Mouse (Mus musculus): ENCODE data around the gene Nat10. TPM values are rescaled to one million over a fixed set of nuclear protein-coding genes. Genes with fewer than 3 reads are reported as not detected.

Gene Nat10
- polyA plus RNA-seq, 1 experiment from 2014 or later: 19.3 TPM

DNA sequence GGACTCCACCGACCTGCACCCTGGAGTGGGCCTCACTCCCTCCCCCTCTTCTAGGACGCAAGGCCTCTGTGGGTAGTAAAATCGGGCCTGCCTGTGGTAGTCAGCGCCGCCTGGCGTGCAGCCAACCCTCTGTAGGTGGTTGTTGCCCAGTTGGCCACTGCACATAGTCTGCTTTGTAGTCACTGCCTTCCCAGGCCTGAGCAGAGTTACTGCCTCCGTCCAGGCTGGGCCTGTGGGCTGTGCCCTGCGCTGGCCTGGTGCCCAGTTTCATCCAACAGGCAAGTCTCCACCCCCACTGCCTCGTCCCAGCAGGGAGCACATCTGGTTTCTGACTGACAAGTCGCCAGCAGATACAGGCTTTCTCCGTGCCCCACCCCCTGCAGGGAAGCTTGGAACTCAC, 54.8 kb downstream of the Nat10 start:
- WGBS: 26% methylated on average over 10 of the region's 11 CpGs
- Histone ChIP-seq H3K4me3 (ENCODE audit: low read length) (no peak overlapping the region), H3K4me1 (ENCODE audit: control insufficient read depth, insufficient read depth, low read depth, low read length) (peaks cover 12% of the 10 kb centered on the region), H3K36me3 (ENCODE audit: control insufficient read depth, insufficient read depth, low read length) (no peaks in the 10 kb centered on the region), H3K27ac (ENCODE audit: low read depth, low read length) (peak overlapping the region; percentile 32; the same call in 1 of the 2 replicates), H3K27me3 (replicated peaks; ENCODE audit: control insufficient read depth, insufficient read depth, low read length) (no peaks in the 10 kb centered on the region), H3K4me2 (ENCODE audit: low read length) (no peak overlapping the region), H3K9ac (ENCODE audit: low read depth, low read length) (no peak overlapping the region), H3K9me3 (ENCODE audit: control insufficient read depth, low read length) (no peaks in the 10 kb centered on the region)
- peak; percentile 75 for ATAC-seq

- Histone ChIP-seq H3K27me3 (replicated peaks; ENCODE audit: control insufficient read depth, insufficient read depth, low read length) (no peaks in the 10 kb centered on the region), H3K4me1 (ENCODE audit: control insufficient read depth, insufficient read depth, low read depth, low read length) (peaks cover 12% of the 10 kb centered on the region), H3K9me3 (ENCODE audit: control insufficient read depth, low read length) (no peaks in the 10 kb centered on the region), H3K4me3 (ENCODE audit: low read length) (no peak overlapping the region), H3K27ac (ENCODE audit: low read depth, low read length) (no peak overlapping the region; the same call in 1 of the 2 replicates), H3K4me2 (ENCODE audit: low read length) (no peak overlapping the region), H3K9ac (ENCODE audit: low read depth, low read length) (no peak overlapping the region), H3K36me3 (ENCODE audit: control insufficient read depth, insufficient read depth, low read length) (no peaks in the 10 kb centered on the region)
- 65% methylated on average over 4 of the region's 4 CpGs for WGBS
- ATAC-seq: no peak; the same call in 1 of the 2 replicates
These were observed 55.2 kb downstream of the Nat10 start for GRCm38 (mm10) chr2:103705826-103706225.

- no peak overlapping the region for H3K9ac ChIP-seq (ENCODE audit: low read depth, low read length)
- no peak overlapping the region for H3K4me3 ChIP-seq (ENCODE audit: low read length)
- WGBS: 44% methylated on average over 4 of the region's 4 CpGs
- peaks cover 12% of the 10 kb centered on the region for H3K4me1 ChIP-seq (ENCODE audit: control insufficient read depth, insufficient read depth, low read depth, low read length)
- no peak overlapping the region for H3K4me2 ChIP-seq (ENCODE audit: low read length)
- H3K27ac ChIP-seq (ENCODE audit: low read depth, low read length): no peak overlapping the region
- peak; percentile 43 for ATAC-seq
- H3K36me3 ChIP-seq (ENCODE audit: control insufficient read depth, insufficient read depth, low read length): no peaks in the 10 kb centered on the region
- H3K9me3 ChIP-seq (ENCODE audit: control insufficient read depth, low read length): no peaks in the 10 kb centered on the region
- no peaks in the 10 kb centered on the region for H3K27me3 ChIP-seq (replicated peaks; ENCODE audit: control insufficient read depth, insufficient read depth, low read length)
These were observed 57.2 kb downstream of the Nat10 start for GRCm38 (mm10) chr2:103703865-103704264.

GRCm38 (mm10) chr2:103703336-103703735, 57.7 kb downstream of the Nat10 start:
- Histone ChIP-seq H3K36me3 (ENCODE audit: control insufficient read depth, insufficient read depth, low read length) (no peaks in the 10 kb centered on the region), H3K4me3 (ENCODE audit: low read length) (no peak overlapping the region), H3K27ac (ENCODE audit: low read depth, low read length) (no peak overlapping the region), H3K4me1 (ENCODE audit: control insufficient read depth, insufficient read depth, low read depth, low read length) (peaks cover 12% of the 10 kb centered on the region), H3K9me3 (ENCODE audit: control insufficient read depth, low read length) (no peaks in the 10 kb centered on the region), H3K9ac (ENCODE audit: low read depth, low read length) (no peak overlapping the region), H3K4me2 (ENCODE audit: low read length) (no peak overlapping the region), H3K27me3 (replicated peaks; ENCODE audit: control insufficient read depth, insufficient read depth, low read length) (no peaks in the 10 kb centered on the region)
- WGBS: 73% methylated on average over 10 of the region's 10 CpGs
- no peak for ATAC-seq

- no peak; the same call in 1 of the 2 replicates for ATAC-seq
- 82% methylated on average over 12 of the region's 12 CpGs for WGBS
- no peaks in the 10 kb centered on the region for H3K9me3 ChIP-seq (ENCODE audit: control insufficient read depth, low read length)
These were observed 60.6 kb downstream of the Nat10 start for GRCm38 (mm10) chr2:103700514-103700913.

GRCm38 (mm10) chr2:103696177-103696576, 64.9 kb downstream of the Nat10 start:
- Histone ChIP-seq H3K4me1 (ENCODE audit: control insufficient read depth, insufficient read depth, low read depth, low read length) (no peaks in the 10 kb centered on the region; the same call in 1 of the 2 replicates), H3K9me3 (ENCODE audit: control insufficient read depth, low read length) (no peaks in the 10 kb centered on the region), H3K4me3 (ENCODE audit: low read length) (no peak overlapping the region), H3K36me3 (ENCODE audit: control insufficient read depth, insufficient read depth, low read length) (no peaks in the 10 kb centered on the region), H3K27ac (ENCODE audit: low read depth, low read length) (no peak overlapping the region), H3K27me3 (replicated peaks; ENCODE audit: control insufficient read depth, insufficient read depth, low read length) (no peaks in the 10 kb centered on the region), H3K4me2 (ENCODE audit: low read length) (no peak overlapping the region), H3K9ac (ENCODE audit: low read depth, low read length) (no peak overlapping the region)
- 68% methylated on average over 3 of the region's 3 CpGs for WGBS
- no peak for ATAC-seq

More at GRCm38 (mm10) chr2:103700514-103700913, 60.6 kb downstream of the Nat10 start:
- H3K4me3 ChIP-seq (ENCODE audit: low read length): no peak overlapping the region
- no peak overlapping the region for H3K9ac ChIP-seq (ENCODE audit: low read depth, low read length)
- H3K4me2 ChIP-seq (ENCODE audit: low read length): no peak overlapping the region
- no peak overlapping the region for H3K27ac ChIP-seq (ENCODE audit: low read depth, low read length)
- H3K4me1 ChIP-seq (ENCODE audit: control insufficient read depth, insufficient read depth, low read depth, low read length): peaks cover 4% of the 10 kb centered on the region
- no peaks in the 10 kb centered on the region for H3K36me3 ChIP-seq (ENCODE audit: control insufficient read depth, insufficient read depth, low read length)
- H3K27me3 ChIP-seq (replicated peaks; ENCODE audit: control insufficient read depth, insufficient read depth, low read length): no peaks in the 10 kb centered on the region

DNA sequence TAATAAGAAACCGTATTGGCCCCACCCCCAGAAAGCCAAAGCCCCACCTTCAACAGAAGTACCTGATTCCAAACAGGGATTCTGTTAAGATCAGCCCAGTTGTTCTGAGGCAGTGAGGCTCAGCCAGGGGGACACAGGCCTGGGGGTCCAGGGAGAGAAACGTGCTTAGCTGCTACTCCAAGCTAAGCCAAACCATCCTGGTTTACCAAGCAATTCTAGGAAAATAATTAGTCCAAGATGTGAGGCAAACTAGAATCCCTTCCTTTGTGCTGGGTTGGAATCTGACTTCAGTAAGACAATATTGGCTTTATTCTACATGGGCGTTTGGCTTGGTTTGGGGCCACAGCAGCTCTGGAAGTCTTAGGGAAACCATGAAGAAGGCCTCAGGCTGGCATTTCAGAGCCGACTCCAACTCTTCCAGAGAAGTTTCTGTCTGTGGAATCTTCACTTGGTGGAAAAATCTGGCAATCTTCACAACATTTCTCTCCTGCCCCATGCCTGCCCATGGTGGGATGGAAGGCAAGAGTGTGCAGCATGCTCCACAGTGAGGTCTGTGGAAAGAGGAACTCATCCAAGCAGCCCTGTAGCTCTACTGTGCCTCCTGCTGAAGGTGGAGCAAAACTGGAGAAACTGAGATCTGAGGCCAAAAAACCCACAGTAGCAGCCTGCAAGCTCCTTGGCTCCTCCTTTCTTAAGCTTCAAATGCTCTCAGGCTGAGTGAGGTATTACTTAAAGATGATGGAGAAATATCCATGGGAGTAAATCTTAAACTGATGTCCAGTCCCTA, 66.1 kb downstream of the Nat10 start:
- Histone ChIP-seq H3K27ac (ENCODE audit: low read depth, low read length) (no peak overlapping the region), H3K36me3 (ENCODE audit: control insufficient read depth, insufficient read depth, low read length) (no peaks in the 10 kb centered on the region), H3K4me2 (ENCODE audit: low read length) (no peak overlapping the region), H3K9me3 (ENCODE audit: control insufficient read depth, low read length) (no peaks in the 10 kb centered on the region), H3K9ac (ENCODE audit: low read depth, low read length) (no peak overlapping the region), H3K4me1 (ENCODE audit: control insufficient read depth, insufficient read depth, low read depth, low read length) (peaks cover 8% of the 10 kb centered on the region), H3K27me3 (replicated peaks; ENCODE audit: control insufficient read depth, insufficient read depth, low read length) (no peaks in the 10 kb centered on the region), H3K4me3 (ENCODE audit: low read length) (no peak overlapping the region)
- ATAC-seq: no peak
- 72% methylated on average over 4 of the region's 4 CpGs for WGBS

- Histone ChIP-seq H3K4me1 (ENCODE audit: control insufficient read depth, insufficient read depth, low read depth, low read length) (peaks cover 8% of the 10 kb centered on the region), H3K9ac (ENCODE audit: low read depth, low read length) (no peak overlapping the region), H3K4me2 (ENCODE audit: low read length) (no peak overlapping the region), H3K27ac (ENCODE audit: low read depth, low read length) (no peak overlapping the region), H3K27me3 (replicated peaks; ENCODE audit: control insufficient read depth, insufficient read depth, low read length) (no peaks in the 10 kb centered on the region), H3K9me3 (ENCODE audit: control insufficient read depth, low read length) (no peaks in the 10 kb centered on the region), H3K36me3 (ENCODE audit: control insufficient read depth, insufficient read depth, low read length) (no peaks in the 10 kb centered on the region), H3K4me3 (ENCODE audit: low read length) (no peak overlapping the region)
- no peak for ATAC-seq
- 90% methylated on average over 1 of the region's 1 CpGs for WGBS
These were observed 68.3 kb downstream of the Nat10 start for GRCm38 (mm10) chr2:103692810-103693209.

DNA sequence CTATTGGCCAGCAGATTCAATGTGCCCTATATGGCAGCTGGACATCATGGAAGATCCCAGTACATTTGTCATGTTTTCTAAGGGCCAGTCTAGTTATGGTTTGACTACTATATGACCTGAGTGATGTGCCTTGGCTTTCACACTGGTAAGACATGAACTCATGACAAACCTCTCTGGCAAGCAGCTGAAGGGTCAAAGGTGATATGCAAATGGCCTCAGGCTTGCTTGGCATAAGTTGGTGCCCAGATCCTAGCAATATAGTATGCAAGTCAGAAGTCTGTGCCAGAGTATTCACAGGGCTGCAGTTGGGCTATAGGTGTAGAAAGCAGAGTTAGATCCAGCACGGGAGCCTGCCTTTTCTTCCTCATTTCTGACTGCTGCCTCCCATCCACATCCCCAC, 69.8 kb downstream of the Nat10 start:
- Histone ChIP-seq H3K36me3 (ENCODE audit: control insufficient read depth, insufficient read depth, low read length) (no peaks in the 10 kb centered on the region), H3K27ac (ENCODE audit: low read depth, low read length) (no peak overlapping the region; the same call in 1 of the 2 replicates), H3K9ac (ENCODE audit: low read depth, low read length) (no peak overlapping the region), H3K4me2 (ENCODE audit: low read length) (no peak overlapping the region), H3K4me1 (ENCODE audit: control insufficient read depth, insufficient read depth, low read depth, low read length) (peaks cover 8% of the 10 kb centered on the region), H3K9me3 (ENCODE audit: control insufficient read depth, low read length) (no peaks in the 10 kb centered on the region), H3K27me3 (replicated peaks; ENCODE audit: control insufficient read depth, insufficient read depth, low read length) (no peaks in the 10 kb centered on the region), H3K4me3 (ENCODE audit: low read length) (no peak overlapping the region)
- no peak for ATAC-seq
- WGBS: 89% methylated on average over 1 of the region's 1 CpGs

All from hindbrain, embryonic 16.5 days (tissue).